In the genomic region with DNA sequence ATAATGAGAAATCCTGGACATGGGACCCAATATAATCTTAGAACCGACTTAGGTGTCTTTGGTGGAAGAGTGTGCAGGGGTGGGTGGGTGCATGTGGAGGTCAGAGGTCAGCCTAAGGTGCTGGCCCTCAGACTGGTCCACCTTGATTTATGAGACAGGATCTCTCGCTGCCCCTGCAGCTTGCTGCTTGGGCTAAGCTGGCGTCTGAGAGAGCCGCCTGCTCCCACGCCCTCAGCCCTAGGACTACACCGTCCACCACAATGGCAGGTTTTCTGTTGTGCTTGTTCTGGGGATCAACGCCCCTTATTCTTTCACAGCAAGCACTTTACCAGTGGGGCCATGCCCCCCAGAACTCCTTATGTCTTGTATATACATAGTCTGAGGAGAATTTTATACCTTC, we compare ENCODE assay signal across 20 mouse cellular contexts.
A peak's percentile ranks its signal among the peaks of the same experiment; 100 is the strongest.
DNase-seq lines count a peak whose midpoint lies in the region; ATAC-seq and TF ChIP-seq lines count a peak whose summit lies in the region.
"Had no signal": no experiment of that assay in that cellular context is flagged by ENCODE, and none has a peak within 500 bp of the region (broad histone marks: within the 10 kb centered on the region; RNA-seq: fewer than 3 reads in every experiment).

No protein-coding gene starts in this region.

- H3K4me2 ChIP-seq in forebrain, embryonic 11.5 days (ENCODE audit: low read depth, low read length, severe bottlenecking), result no peak overlapping the region
- H3K4me2 ChIP-seq in forebrain, embryonic 15.5 days (replicated peaks), result no peak overlapping the region
- no peak overlapping the region for H3K4me2 ChIP-seq in kidney, embryonic 15.5 days
- H3K4me2 ChIP-seq: embryonic facial prominence, embryonic 13.5 days; liver, embryonic 15.5 days had no signal

- no peak overlapping the region for H3K27ac ChIP-seq in forebrain, embryonic 11.5 days (ENCODE audit: low read depth, low read length)
- H3K27ac ChIP-seq in forebrain, embryonic 15.5 days (replicated peaks), result no peak overlapping the region
- H3K27ac ChIP-seq in kidney, embryonic 15.5 days, result no peak overlapping the region
- H3K27ac ChIP-seq: embryonic facial prominence, embryonic 13.5 days; heart, embryonic 10.5 days; hindbrain, postnatal 0 days; liver, embryonic 15.5 days had no signal

- 43% methylated on average over 7 of the region's 7 CpGs for WGBS in forebrain, embryonic 11.5 days
- 45% methylated on average over 7 of the region's 7 CpGs for WGBS in forebrain, embryonic 15.5 days
- WGBS in kidney, embryonic 15.5 days, result 29% methylated on average over 7 of the region's 7 CpGs

- H3K4me3 ChIP-seq in forebrain, embryonic 11.5 days (ENCODE audit: low read depth, low read length), result no peak overlapping the region
- H3K4me3 ChIP-seq in forebrain, embryonic 15.5 days, result no peak overlapping the region
- H3K4me3 ChIP-seq in kidney, embryonic 15.5 days (replicated peaks), result no peak overlapping the region
- H3K4me3 ChIP-seq in E14TG2a.4 (replicated peaks; ENCODE audit: low read length), result peak overlapping the region; percentile 20; the same call in 1 of the 2 replicates
- H3K4me3 ChIP-seq: embryonic facial prominence, embryonic 13.5 days; heart, embryonic 10.5 days; liver, embryonic 15.5 days; megakaryocyte, embryonic 14.5 days had no signal

- ATAC-seq in forebrain, embryonic 11.5 days (replicated peaks; ENCODE audit: low FRiP score), result peak; percentile 22; the same call in 1 of the 2 replicates
- no peak for ATAC-seq in forebrain, embryonic 15.5 days (replicated peaks)
- ATAC-seq in kidney, embryonic 15.5 days (replicated peaks; ENCODE audit: low FRiP score), result 0 out of 2 replicates have a peak, but pooled peaks have one; percentile 23
- ATAC-seq: hindbrain, postnatal 0 days had no signal

- peaks cover 13% of the 10 kb centered on the region for H3K4me1 ChIP-seq in forebrain, embryonic 11.5 days (replicated peaks; ENCODE audit: control insufficient read depth, insufficient read depth, low read length)
- peaks cover 9% of the 10 kb centered on the region for H3K4me1 ChIP-seq in forebrain, embryonic 15.5 days
- H3K4me1 ChIP-seq in kidney, embryonic 15.5 days, result peaks cover 11% of the 10 kb centered on the region
- peaks cover 56% of the 10 kb centered on the region for H3K4me1 ChIP-seq in E14TG2a.4 (replicated peaks; ENCODE audit: low read depth, low read length)
- H3K4me1 ChIP-seq: liver, embryonic 15.5 days had no signal

- no peaks in the 10 kb centered on the region for H3K36me3 ChIP-seq in forebrain, embryonic 11.5 days (ENCODE audit: control insufficient read depth, insufficient read depth, low read length)
- no peaks in the 10 kb centered on the region for H3K36me3 ChIP-seq in forebrain, embryonic 15.5 days
- H3K36me3 ChIP-seq in kidney, embryonic 15.5 days, result no peaks in the 10 kb centered on the region
- no peaks in the 10 kb centered on the region for H3K36me3 ChIP-seq in E14TG2a.4 (ENCODE audit: insufficient read depth, low read length)
- H3K36me3 ChIP-seq: embryonic facial prominence, embryonic 13.5 days; heart, embryonic 10.5 days; liver, embryonic 15.5 days had no signal

- H3K9me3 ChIP-seq in forebrain, embryonic 11.5 days (ENCODE audit: control insufficient read depth, low read length), result no peaks in the 10 kb centered on the region
- no peaks in the 10 kb centered on the region for H3K9me3 ChIP-seq in forebrain, embryonic 15.5 days
- H3K9me3 ChIP-seq in kidney, embryonic 15.5 days (replicated peaks), result no peaks in the 10 kb centered on the region
- peaks cover 24% of the 10 kb centered on the region for H3K9me3 ChIP-seq in E14TG2a.4 (ENCODE audit: low read length)
- H3K9me3 ChIP-seq: embryonic facial prominence, embryonic 13.5 days; heart, embryonic 10.5 days; liver, embryonic 15.5 days had no signal

- no peak for TF ChIP-seq CTCF in E14TG2a.4 (conservative IDR thresholded peaks at IDR 0.05; ENCODE audit: low read length)

- DNase-seq in forebrain, embryonic 11.5 days (ENCODE audit: low spot score), result no peak
- no peak for DNase-seq in kidney, adult 8-10 months
- peak; percentile 41 for DNase-seq in ZHBTc4 (ENCODE audit: low read depth, low spot score)
- no peak for DNase-seq in cerebellum, postnatal 4 days (ENCODE audit: low spot score in 2 of 2)
- DNase-seq in right cerebral cortex, postnatal 4 days, result no peak
- DNase-seq: cerebellum, postnatal 10 days; heart, postnatal 14 days; kidney, postnatal 14 days; layer of hippocampus, adult 9-11 months; lung, postnatal 14 days; right cerebral cortex, postnatal 14 days; thymus, postnatal 25 days had no signal

- no peaks in the 10 kb centered on the region for H3K27me3 ChIP-seq in forebrain, embryonic 11.5 days (ENCODE audit: control insufficient read depth, insufficient read depth, low read length)
- no peaks in the 10 kb centered on the region for H3K27me3 ChIP-seq in forebrain, embryonic 15.5 days
- H3K27me3 ChIP-seq in kidney, embryonic 15.5 days, result no peaks in the 10 kb centered on the region
- no peaks in the 10 kb centered on the region for H3K27me3 ChIP-seq in E14TG2a.4 (ENCODE audit: insufficient read depth, low read length)
- H3K27me3 ChIP-seq: embryonic facial prominence, embryonic 13.5 days; liver, embryonic 15.5 days; megakaryocyte, embryonic 14.5 days had no signal

- no peak overlapping the region for H3K9ac ChIP-seq in forebrain, embryonic 11.5 days (ENCODE audit: low read length)
- H3K9ac ChIP-seq in forebrain, embryonic 15.5 days (replicated peaks), result no peak overlapping the region
- H3K9ac ChIP-seq in kidney, embryonic 15.5 days, result no peak overlapping the region
- H3K9ac ChIP-seq: embryonic facial prominence, embryonic 13.5 days; liver, embryonic 15.5 days had no signal
